Mouse (Mus musculus) thymus, postnatal 0 days (tissue): Measurements from ENCODE around the gene Hist1h4f. TPM values are rescaled to one million over a fixed set of nuclear protein-coding genes. Genes with fewer than 3 reads are reported as not detected.
"Not testable (repeated sequence)": the region's sequence is repeated elsewhere in the genome, so short reads cannot be mapped to it uniquely, and the experiment has no call there.

Source experiments
- DNase-seq: peaks from one replicate; pipeline ENCODE4 v3.0.0-alpha.2; 2015; ENCODE audit warnings: low spot score
- polyA plus RNA-seq: library from polyadenylated mRNA; unstranded; fragments of >200 nt; fragmentation: Nextera tagmentation; extraction: Ambion mirVana; gene quantifications from 2 replicates; pipeline ENCODE4 v1.2.1, GENCODE M21; 2015

Hist1h4f gene
- polyA plus RNA-seq, 1 experiment from 2014 or later = 17.7 TPM

- no peak for DNase-seq
Observed at GRCm38 (mm10) chr13:23556906-23557305, 5.5 kb upstream of the Hist1h4f start.

- peak; percentile 88 for DNase-seq
Observed at GRCm38 (mm10) chr13:23555839-23556416, 4.5 kb upstream of the Hist1h4f start.

- peak; percentile 93 for DNase-seq
Observed at GRCm38 (mm10) chr13:23554925-23555838, 3.7 kb upstream of the Hist1h4f start.

- DNase-seq = no peak
Observed at GRCm38 (mm10) chr13:23554393-23554792, 2.9 kb upstream of the Hist1h4f start.

GRCm38 (mm10) chr13:23552962-23553361 is 1.5 kb upstream of the Hist1h4f start, which contains the start of gene Hist1h1d:
Gene Hist1h1d, plus strand, starts transcription at chr13:23553262.
- DNase-seq = no peak

GRCm38 (mm10) chr13:23551931-23552914 is 775 bp upstream of the Hist1h4f start:
- no peak for DNase-seq

- DNase-seq = peak; percentile 33
Observed at GRCm38 (mm10) chr13:23550761-23551145, 695 bp downstream of the Hist1h4f start.

GRCm38 (mm10) chr13:23546694-23547093 is 4.8 kb downstream of the Hist1h4f start:
- no peak for DNase-seq

GRCm38 (mm10) chr13:23544787-23545120 is 6.7 kb downstream of the Hist1h4f start:
- not testable (repeated sequence) for DNase-seq

- DNase-seq = peak; percentile 95
Observed at GRCm38 (mm10) chr13:23543965-23544786, 7.3 kb downstream of the Hist1h4f start, which contains the start of gene Hist1h3f. Gene Hist1h3f, plus strand, starts transcription at chr13:23544052.

- peak; percentile 95 for DNase-seq
Observed at GRCm38 (mm10) chr13:23542999-23543607, 8.3 kb downstream of the Hist1h4f start, which contains the start of gene Hist1h2bh. Gene Hist1h2bh, minus strand, starts transcription at chr13:23543392.

GRCm38 (mm10) chr13:23542225-23542980 is 9.0 kb downstream of the Hist1h4f start:
- DNase-seq = peak; percentile 40

- DNase-seq = no peak
Observed at GRCm38 (mm10) chr13:23541497-23541896, 10.0 kb downstream of the Hist1h4f start.

- DNase-seq = not testable (repeated sequence)
Observed at GRCm38 (mm10) chr13:23539821-23540220, 11.6 kb downstream of the Hist1h4f start.

- DNase-seq = no peak
Observed at GRCm38 (mm10) chr13:23538249-23538648, 13.2 kb downstream of the Hist1h4f start.

- DNase-seq = no peak
Observed at GRCm38 (mm10) chr13:23537006-23537710, 14.3 kb downstream of the Hist1h4f start.

- DNase-seq = no peak
Observed at GRCm38 (mm10) chr13:23536076-23536822, 15.2 kb downstream of the Hist1h4f start.
